Mouse (Mus musculus): ENCODE data around the gene Tmem30c.

DNA sequence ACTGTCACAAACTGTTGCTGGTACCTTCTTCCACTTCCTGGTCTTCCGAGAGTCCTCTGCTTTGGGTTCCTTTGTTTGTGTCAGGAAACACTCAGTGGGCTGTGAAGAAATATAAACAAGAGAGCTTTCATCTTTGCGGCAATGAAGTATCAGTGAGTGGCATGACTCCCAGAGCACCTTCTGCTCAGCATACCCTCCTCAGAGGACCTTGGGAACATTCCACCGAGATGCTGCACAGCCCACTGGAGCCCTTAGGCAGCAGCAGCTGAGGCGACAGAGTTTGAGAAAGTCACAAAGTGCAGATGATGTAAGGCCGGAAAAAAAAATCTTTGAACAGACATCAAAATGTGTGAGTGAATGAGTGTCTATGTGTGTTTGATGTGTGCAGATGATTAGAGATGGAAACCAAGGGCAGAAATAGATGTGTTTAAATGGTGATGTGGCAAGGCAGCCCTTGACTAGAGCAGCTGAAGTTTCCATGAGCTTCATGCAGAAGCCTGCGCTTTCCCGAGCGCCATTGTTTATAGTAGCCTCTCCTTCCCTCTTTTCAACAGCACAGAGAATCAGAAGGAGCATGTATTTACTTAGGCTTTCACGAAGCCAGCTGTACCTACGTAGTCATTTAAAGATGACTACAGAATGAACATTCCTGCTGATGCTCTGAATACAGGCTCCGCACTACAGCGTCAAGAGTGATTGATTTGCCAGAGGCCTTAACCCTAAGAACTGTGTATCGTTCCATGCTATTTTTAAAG is 25.4 kb upstream of the Tmem30c start:
- TF ChIP-seq CTCF (IDR thresholded peaks at IDR 0.05; ENCODE audit: insufficient read depth, low read depth, low read length): no peak
- no peak for TF ChIP-seq POLR2A (IDR thresholded peaks at IDR 0.05; ENCODE audit: insufficient read depth, low read depth, low read length)

All from olfactory bulb, adult 2 months (tissue).